ENCODE assay signal across 8 mouse cellular contexts in the genomic region with DNA sequence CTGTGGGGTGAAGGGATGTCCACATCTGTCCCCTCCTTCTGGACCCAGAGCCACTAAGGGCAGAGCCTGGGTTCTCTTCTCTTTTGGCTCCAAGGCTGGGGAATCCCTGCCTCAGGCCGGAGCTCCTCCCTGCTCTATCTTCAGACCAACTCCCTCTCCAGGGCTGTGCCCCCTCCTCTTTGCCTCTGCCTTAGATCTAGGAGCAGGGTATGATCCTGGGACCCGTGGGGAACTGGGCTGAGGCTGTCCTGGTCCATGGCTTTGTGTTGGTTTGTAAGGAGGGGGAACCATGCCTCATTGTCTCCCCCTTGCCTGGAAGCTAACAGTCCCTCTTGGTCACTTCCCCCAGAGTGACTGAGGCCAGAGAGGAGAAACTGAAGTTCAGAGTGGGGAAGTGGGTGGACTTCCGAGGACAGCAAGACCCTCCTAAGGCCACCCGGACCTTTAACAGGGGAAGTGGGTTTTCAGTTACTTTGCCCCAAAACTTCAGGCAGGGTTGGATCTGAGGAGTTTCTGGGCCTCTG. TPM values are rescaled to one million over a fixed set of nuclear protein-coding genes. Genes with fewer than 3 reads are reported as not detected.
DNase-seq lines count a peak whose midpoint lies in the region; ATAC-seq lines count a peak whose summit lies in the region.
"Had no signal": no experiment of that assay in that cellular context is flagged by ENCODE, and none has a peak within 500 bp of the region (broad histone marks: within the 10 kb centered on the region; RNA-seq: fewer than 3 reads in every experiment).

No protein-coding gene starts in this region.

- peak overlapping the region; percentile 56 for H3K4me3 ChIP-seq in lung, embryonic 16.5 days (ENCODE audit: low read length)
- peak overlapping the region; percentile 63 for H3K4me3 ChIP-seq in forebrain, embryonic 16.5 days (replicated peaks; ENCODE audit: low read length)
- H3K4me3 ChIP-seq in liver, embryonic 13.5 days (replicated peaks): no peak overlapping the region
- H3K4me3 ChIP-seq in stomach, embryonic 14.5 days (ENCODE audit: low read depth, low read length): peak overlapping the region; percentile 59

- no peaks in the 10 kb centered on the region for H3K9me3 ChIP-seq in lung, embryonic 16.5 days (ENCODE audit: control insufficient read depth, low read length)
- no peaks in the 10 kb centered on the region for H3K9me3 ChIP-seq in forebrain, embryonic 16.5 days (ENCODE audit: control insufficient read depth, low read length)
- H3K9me3 ChIP-seq in liver, embryonic 13.5 days (replicated peaks): no peaks in the 10 kb centered on the region
- no peaks in the 10 kb centered on the region for H3K9me3 ChIP-seq in stomach, embryonic 14.5 days (ENCODE audit: control insufficient read depth, low read depth, low read length)

- peaks cover 5% of the 10 kb centered on the region; the same call in 1 of the 2 replicates for H3K27me3 ChIP-seq in lung, embryonic 16.5 days (ENCODE audit: control insufficient read depth, insufficient read depth, low read depth, low read length)
- H3K27me3 ChIP-seq in forebrain, embryonic 16.5 days (replicated peaks; ENCODE audit: control insufficient read depth, insufficient read depth, low read length): no peaks in the 10 kb centered on the region
- peaks cover 78% of the 10 kb centered on the region for H3K27me3 ChIP-seq in liver, embryonic 13.5 days
- no peaks in the 10 kb centered on the region for H3K27me3 ChIP-seq in stomach, embryonic 14.5 days (ENCODE audit: control insufficient read depth, insufficient read depth, low read length)

- 31% methylated on average over 4 of the region's 4 CpGs for WGBS in lung, embryonic 16.5 days
- 42% methylated on average over 4 of the region's 4 CpGs for WGBS in forebrain, embryonic 16.5 days
- 11% methylated on average over 4 of the region's 4 CpGs for WGBS in liver, embryonic 13.5 days (ENCODE audit: insufficient replicate concordance)
- WGBS in stomach, embryonic 14.5 days: 25% methylated on average over 4 of the region's 4 CpGs

- H3K27ac ChIP-seq in lung, embryonic 16.5 days (ENCODE audit: low read length): no peak overlapping the region
- no peak overlapping the region for H3K27ac ChIP-seq in forebrain, embryonic 16.5 days (ENCODE audit: low read length)
- no peak overlapping the region for H3K27ac ChIP-seq in liver, embryonic 13.5 days
- H3K27ac ChIP-seq in stomach, embryonic 14.5 days (ENCODE audit: low read length): peak overlapping the region; percentile 66; the same call in 1 of the 2 replicates

- H3K4me2 ChIP-seq in lung, embryonic 16.5 days (ENCODE audit: low read depth, low read length): peak overlapping the region; percentile 95
- H3K4me2 ChIP-seq in forebrain, embryonic 16.5 days (ENCODE audit: low read length): peak overlapping the region; percentile 89
- peak overlapping the region; percentile 68 for H3K4me2 ChIP-seq in liver, embryonic 13.5 days
- H3K4me2 ChIP-seq in stomach, embryonic 14.5 days (replicated peaks; ENCODE audit: low read depth, low read length): peak overlapping the region; percentile 84

- ATAC-seq in lung, embryonic 16.5 days (ENCODE audit: low read depth): 0 out of 2 replicates have a peak, but pooled peaks have one; percentile 1
- ATAC-seq in forebrain, embryonic 16.5 days: no peak
- no peak for ATAC-seq in liver, embryonic 13.5 days (ENCODE audit: low read depth)
- ATAC-seq in stomach, embryonic 14.5 days (ENCODE audit: insufficient number of reproducible peaks, insufficient read depth, low FRiP score, low read depth): no peak

- H3K36me3 ChIP-seq in lung, embryonic 16.5 days (ENCODE audit: control insufficient read depth, insufficient read depth, low read length): no peaks in the 10 kb centered on the region
- no peaks in the 10 kb centered on the region for H3K36me3 ChIP-seq in forebrain, embryonic 16.5 days (ENCODE audit: control insufficient read depth, insufficient read depth)
- H3K36me3 ChIP-seq in liver, embryonic 13.5 days: no peaks in the 10 kb centered on the region
- no peaks in the 10 kb centered on the region for H3K36me3 ChIP-seq in stomach, embryonic 14.5 days (ENCODE audit: control insufficient read depth, insufficient read depth, low read length)

- no peak for DNase-seq in lung, postnatal 25 days (ENCODE audit: low spot score)
- no peak for DNase-seq in liver, embryonic 13.5 days
- no peak for DNase-seq in thymus, postnatal 14 days
- no peak for DNase-seq in testis, postnatal 14 days (ENCODE audit: low spot score)
- DNase-seq: adrenal gland, adult 8-10 months had no signal

- H3K4me1 ChIP-seq in lung, embryonic 16.5 days (replicated peaks; ENCODE audit: control insufficient read depth, insufficient read depth, low read length): peaks cover 24% of the 10 kb centered on the region
- H3K4me1 ChIP-seq in forebrain, embryonic 16.5 days (replicated peaks; ENCODE audit: control insufficient read depth, insufficient read depth, low read length): peaks cover 20% of the 10 kb centered on the region
- peaks cover 11% of the 10 kb centered on the region for H3K4me1 ChIP-seq in liver, embryonic 13.5 days (replicated peaks)
- H3K4me1 ChIP-seq in stomach, embryonic 14.5 days (ENCODE audit: control insufficient read depth, insufficient read depth, low read length): peaks cover 20% of the 10 kb centered on the region; the same call in 1 of the 2 replicates

- H3K9ac ChIP-seq in lung, embryonic 16.5 days (ENCODE audit: low read length): no peak overlapping the region
- peak overlapping the region; percentile 71 for H3K9ac ChIP-seq in forebrain, embryonic 16.5 days (replicated peaks; ENCODE audit: low read depth, low read length)
- H3K9ac ChIP-seq in liver, embryonic 13.5 days: no peak overlapping the region; the same call in 1 of the 2 replicates
- H3K9ac ChIP-seq in stomach, embryonic 14.5 days (replicated peaks; ENCODE audit: low read depth, low read length): peak overlapping the region; percentile 72

RNA-seq across cellular contexts. Expression of gene Pdlim4, which starts 0.8 kb away (rescaled TPM):
- 12.6 and 15.6 TPM in 2 replicates for polyA plus RNA-seq in lung, embryonic 16.5 days (2015; fragmentation: Nextera tagmentation; extraction: Ambion mirVana)
- 45.3 and 49.5 TPM in 2 replicates for polyA plus RNA-seq in forebrain, embryonic 16.5 days (2015; fragmentation: Nextera tagmentation; extraction: Ambion mirVana)
- polyA plus RNA-seq in liver, embryonic 13.5 days (2015; fragmentation: Nextera tagmentation; extraction: Ambion mirVana): 3.1 TPM in 2 replicates
- polyA plus RNA-seq in stomach, embryonic 14.5 days (2014; fragmentation: Nextera tagmentation; extraction: Ambion mirVana): 71.1 and 76.7 TPM in 2 replicates

RNA-seq across cellular contexts. Expression of gene P4ha2, which starts 31.8 kb away (rescaled TPM):
- polyA plus RNA-seq in lung, embryonic 16.5 days (2015; fragmentation: Nextera tagmentation; extraction: Ambion mirVana): 41.4 and 47.4 TPM in 2 replicates
- polyA plus RNA-seq in forebrain, embryonic 16.5 days (2015; fragmentation: Nextera tagmentation; extraction: Ambion mirVana): 6.8 and 8.6 TPM in 2 replicates
- polyA plus RNA-seq in liver, embryonic 13.5 days (2015; fragmentation: Nextera tagmentation; extraction: Ambion mirVana): 4.1 and 4.4 TPM in 2 replicates
- 46.9 and 56.4 TPM in 2 replicates for polyA plus RNA-seq in stomach, embryonic 14.5 days (2014; fragmentation: Nextera tagmentation; extraction: Ambion mirVana)

RNA-seq across cellular contexts. Expression of gene Slc22a4, which starts 40.2 kb away (rescaled TPM):
- polyA plus RNA-seq in lung, embryonic 16.5 days (2015; fragmentation: Nextera tagmentation; extraction: Ambion mirVana): 0.63 and 0.69 TPM in 2 replicates
- polyA plus RNA-seq in forebrain, embryonic 16.5 days (2015; fragmentation: Nextera tagmentation; extraction: Ambion mirVana): 0.87 and 2.2 TPM in 2 replicates
- polyA plus RNA-seq in liver, embryonic 13.5 days (2015; fragmentation: Nextera tagmentation; extraction: Ambion mirVana): 33.7 and 33.9 TPM in 2 replicates
- polyA plus RNA-seq in stomach, embryonic 14.5 days (2014; fragmentation: Nextera tagmentation; extraction: Ambion mirVana): 0.80 and 0.97 TPM in 2 replicates

Comparison
In these comparisons a context has a peak if more than half of its experiments do, and no peak if none do; other contexts are left out.
1. H3K9ac ChIP-seq: peak in forebrain, embryonic 16.5 days (single experiment) and stomach, embryonic 14.5 days (single experiment); none in lung, embryonic 16.5 days (single experiment) and liver, embryonic 13.5 days (single experiment).
2. RNA of gene Slc22a4, which starts 40.2 kb away (polyA plus RNA-seq): 33.7 to 33.9 TPM in liver, embryonic 13.5 days; 0.87 to 2.2 TPM in forebrain, embryonic 16.5 days, 0.80 to 0.97 TPM in stomach, embryonic 14.5 days and 0.63 to 0.69 TPM in lung, embryonic 16.5 days; every median in the first group is over 10 times any median in the second.
3. Peak in every context shown above with its lines, with median percentiles within 50 percentile points of each other: H3K4me2 ChIP-seq.